Mouse (Mus musculus) lung, embryonic 14.5 days (tissue): Measurements from ENCODE around the gene Azgp1. TPM values are rescaled to one million over a fixed set of nuclear protein-coding genes. Genes with fewer than 3 reads are reported as not detected.
"Not testable (repeated sequence)": the region's sequence is repeated elsewhere in the genome, so short reads cannot be mapped to it uniquely, and the experiment has no call there.

Experiments
- ATAC-seq: fragments of 200-750 bp; cut with Nextera tagmentation; 2 replicates; pipeline ENCODE4 v1.8.0; 2017; ENCODE audit warnings: mild to moderate bottlenecking, moderate TSS enrichment, moderate library complexity; ENCODE audit not compliant: insufficient read depth
- DNase-seq: peaks from one replicate; pipeline ENCODE4 v3.0.0-alpha.2; 2015
- H3K27ac ChIP-seq: fragments of 300-500 bp; sonication (generic); 2 replicates; pipeline ENCODE4 v1.5.1; 2014; ENCODE audit warnings: low read depth, mild to moderate bottlenecking, moderate library complexity
- H3K27me3 ChIP-seq: fragments of 300-500 bp; sonication (generic); 2 replicates; pipeline ENCODE4 v1.6.1; 2014; ENCODE audit warnings: low read length, control low read depth; ENCODE audit not compliant: insufficient read depth
- H3K36me3 ChIP-seq: fragments of 300-500 bp; sonication (generic); 2 replicates; pipeline ENCODE4 v1.6.1; 2014; ENCODE audit warnings: control low read depth; ENCODE audit not compliant: insufficient read depth
- H3K4me1 ChIP-seq: fragments of 300-500 bp; sonication (generic); 2 replicates; pipeline ENCODE4 v1.6.1; 2014; ENCODE audit warnings: antibody characterized with exemption, control low read depth; ENCODE audit not compliant: insufficient read depth
- H3K4me2 ChIP-seq: fragments of 300-500 bp; sonication (generic); 2 replicates; pipeline ENCODE4 v1.6.1; 2014; ENCODE audit warnings: mild to moderate bottlenecking
- H3K4me3 ChIP-seq: fragments of 300-500 bp; sonication (generic); 2 replicates; pipeline ENCODE4 v1.5.1; 2014; ENCODE audit warnings: low read depth, low read length
- H3K9ac ChIP-seq: fragments of 300-500 bp; sonication (generic); 2 replicates; pipeline ENCODE4 v1.6.1; 2014
- H3K9me3 ChIP-seq: fragments of 300-500 bp; sonication (generic); 2 replicates; pipeline ENCODE4 v1.6.1; 2016; ENCODE audit warnings: low read depth, low read length, control low read depth
- CTCF ChIP-seq: IDR thresholded peaks from 2 replicates; pipeline ENCODE4 v1.5.1; 2016; ENCODE audit warnings: antibody characterized with exemption, low read depth
- WGBS: fragments of 180-500 bp; shearing (Covaris S2); extraction: QIAGEN DNeasy Blood & Tissue Kit; methylation state at CpG from one replicate; pipeline ENCODE4 v1.1.7; 2014; 5-methylcytosine and 5-hydroxymethylcytosine counted together
- polyA plus RNA-seq: library from polyadenylated mRNA; unstranded; fragments of >200 nt; fragmentation: Nextera tagmentation; extraction: Ambion mirVana; gene quantifications from 2 replicates; pipeline ENCODE4 v1.2.1, GENCODE M21; 2014

The Azgp1 gene
- polyA plus RNA-seq, 1 experiment from 2014 or later = not detected

DNA sequence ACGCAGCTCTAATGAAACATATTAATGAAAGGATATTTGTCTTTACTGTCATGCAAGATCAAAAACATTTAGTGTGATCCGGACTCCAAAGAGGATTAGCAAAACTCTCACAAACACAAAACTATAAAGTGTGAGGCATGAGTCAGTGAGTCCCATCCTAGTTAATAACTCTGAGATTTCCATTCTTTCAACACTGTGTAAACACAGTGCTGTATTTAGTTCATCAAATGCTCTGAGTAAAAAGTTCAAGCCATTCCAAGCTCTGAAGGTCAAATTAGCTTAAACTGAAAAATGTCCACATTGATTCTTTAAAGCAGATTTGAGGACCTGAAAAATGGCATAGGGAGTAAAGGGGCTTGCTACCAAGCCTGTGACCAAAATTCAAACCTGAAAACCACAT lies 2.2 kb upstream of the Azgp1 start:
- Histone ChIP-seq H3K9me3 (no peaks in the 10 kb centered on the region), H3K36me3 (no peaks in the 10 kb centered on the region), H3K9ac (no peak overlapping the region), H3K4me1 (no peaks in the 10 kb centered on the region), H3K4me2 (no peak overlapping the region), H3K27me3 (no peaks in the 10 kb centered on the region), H3K4me3 (no peak overlapping the region), H3K27ac (no peak overlapping the region)
- DNase-seq (no peak), ATAC-seq (no peak)
- WGBS = 60% methylated on average over 2 of the region's 2 CpGs
- no peak for TF ChIP-seq CTCF

DNA sequence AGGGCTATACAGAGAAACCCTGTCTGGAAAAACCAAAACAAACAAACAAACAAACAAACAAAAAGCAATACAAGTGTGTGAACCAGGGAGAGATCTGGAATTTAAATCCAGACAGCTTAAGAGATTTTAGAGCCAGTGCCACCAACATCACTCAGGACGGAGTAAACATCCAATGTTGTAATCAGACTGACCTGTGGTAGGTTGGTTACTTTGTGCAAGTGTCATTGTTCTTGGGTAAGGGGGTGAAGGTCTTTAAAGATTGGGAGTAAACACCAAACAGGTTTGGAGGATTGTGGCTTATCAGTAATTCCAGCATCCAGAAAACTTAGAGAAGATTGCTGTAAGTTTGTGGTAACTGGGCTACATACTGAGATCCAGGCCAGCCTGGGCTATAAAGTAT lies 5.0 kb downstream of the Azgp1 start:
- no peaks in the 10 kb centered on the region for H3K4me1 ChIP-seq
- H3K36me3 ChIP-seq = no peaks in the 10 kb centered on the region
- WGBS = 78% methylated on average over 1 of the region's 1 CpGs
- H3K27ac ChIP-seq = no peak overlapping the region
- ATAC-seq = no peak
- no peaks in the 10 kb centered on the region for H3K9me3 ChIP-seq
- H3K27me3 ChIP-seq = no peaks in the 10 kb centered on the region
- H3K4me3 ChIP-seq = no peak overlapping the region
- no peak overlapping the region for H3K4me2 ChIP-seq
- DNase-seq = no peak
- H3K9ac ChIP-seq = no peak overlapping the region
- TF ChIP-seq CTCF = no peak

DNA sequence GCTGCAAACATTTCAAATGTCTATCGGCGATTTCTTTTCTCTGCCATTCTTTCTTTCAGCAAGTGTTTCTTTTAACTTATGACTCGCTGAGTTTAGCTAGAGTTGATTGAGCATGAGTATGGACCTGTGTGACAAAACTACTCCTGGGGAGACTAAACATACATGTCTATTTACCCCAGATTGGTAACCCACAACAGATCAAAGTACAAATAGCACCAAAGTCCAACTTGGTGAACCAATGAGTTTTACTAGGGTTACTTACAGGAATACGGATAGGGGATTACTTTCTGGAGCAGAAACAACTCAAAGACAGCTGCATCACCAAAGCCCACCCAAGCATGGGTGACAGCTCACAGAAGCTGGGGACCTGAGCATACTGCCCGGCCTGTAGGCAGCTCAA lies 28.1 kb downstream of the Azgp1 start:
- no peak overlapping the region for H3K4me2 ChIP-seq
- WGBS = 84% methylated on average over 5 of the region's 5 CpGs
- no peak overlapping the region for H3K4me3 ChIP-seq
- H3K27ac ChIP-seq = no peak overlapping the region
- ATAC-seq = no peak
- H3K9me3 ChIP-seq = no peaks in the 10 kb centered on the region
- no peak for DNase-seq
- no peak for TF ChIP-seq CTCF
- H3K27me3 ChIP-seq = no peaks in the 10 kb centered on the region
- no peaks in the 10 kb centered on the region for H3K36me3 ChIP-seq
- no peak overlapping the region for H3K9ac ChIP-seq
- no peaks in the 10 kb centered on the region for H3K4me1 ChIP-seq

DNA sequence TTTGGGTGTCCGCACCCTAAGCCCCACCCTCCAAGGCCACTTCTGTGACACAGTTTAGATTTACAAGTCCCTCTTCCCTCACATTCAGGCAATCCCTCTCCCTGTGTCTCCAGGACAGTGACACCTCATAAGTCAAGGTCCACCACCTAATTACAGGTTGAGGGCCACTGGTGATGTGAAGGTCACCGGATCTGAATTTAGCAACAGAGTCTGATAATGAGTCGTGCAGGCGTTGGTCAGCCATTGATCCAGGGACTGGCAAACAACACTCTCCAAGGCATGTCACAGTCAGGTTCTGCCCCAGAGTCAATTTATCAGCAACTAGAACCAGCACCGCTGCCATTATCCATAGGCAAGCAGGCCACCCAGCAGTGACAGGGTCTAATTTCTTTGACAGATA lies 31.1 kb downstream of the Azgp1 start:
- Histone ChIP-seq H3K9me3 (no peaks in the 10 kb centered on the region), H3K9ac (no peak overlapping the region), H3K36me3 (no peaks in the 10 kb centered on the region), H3K4me1 (no peaks in the 10 kb centered on the region), H3K27ac (no peak overlapping the region), H3K4me2 (no peak overlapping the region), H3K27me3 (no peaks in the 10 kb centered on the region), H3K4me3 (no peak overlapping the region)
- DNase-seq (no peak), ATAC-seq (no peak)
- WGBS = 80% methylated on average over 5 of the region's 5 CpGs
- no peak for TF ChIP-seq CTCF

DNA sequence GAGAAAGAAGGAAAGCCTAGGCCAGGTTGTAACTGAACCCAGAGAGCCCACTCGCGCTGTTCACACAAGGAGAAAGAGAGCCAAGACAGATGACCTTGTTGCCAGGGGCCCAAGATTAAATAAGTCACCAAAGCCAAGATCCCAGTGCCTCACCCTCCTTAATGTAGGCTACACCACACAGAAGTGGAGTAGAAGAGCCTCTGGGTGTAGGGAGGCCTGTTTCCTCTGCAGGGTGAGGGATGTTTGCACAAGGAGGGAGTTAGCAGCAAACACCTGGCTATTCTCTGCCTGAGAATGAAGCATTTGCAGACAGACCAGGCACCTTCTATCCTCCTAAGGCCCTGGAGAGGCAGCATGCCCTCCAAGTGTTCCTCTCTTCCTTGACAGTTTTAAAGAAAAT lies 35.2 kb downstream of the Azgp1 start:
- Histone ChIP-seq H3K36me3 (no peaks in the 10 kb centered on the region), H3K9me3 (no peaks in the 10 kb centered on the region), H3K27ac (no peak overlapping the region), H3K9ac (no peak overlapping the region), H3K4me3 (no peak overlapping the region), H3K4me2 (no peak overlapping the region), H3K4me1 (no peaks in the 10 kb centered on the region), H3K27me3 (no peaks in the 10 kb centered on the region)
- ATAC-seq (no peak), DNase-seq (no peak)
- 75% methylated on average over 2 of the region's 2 CpGs for whole genome bisulfite sequencing
- no peak for TF ChIP-seq CTCF

DNA sequence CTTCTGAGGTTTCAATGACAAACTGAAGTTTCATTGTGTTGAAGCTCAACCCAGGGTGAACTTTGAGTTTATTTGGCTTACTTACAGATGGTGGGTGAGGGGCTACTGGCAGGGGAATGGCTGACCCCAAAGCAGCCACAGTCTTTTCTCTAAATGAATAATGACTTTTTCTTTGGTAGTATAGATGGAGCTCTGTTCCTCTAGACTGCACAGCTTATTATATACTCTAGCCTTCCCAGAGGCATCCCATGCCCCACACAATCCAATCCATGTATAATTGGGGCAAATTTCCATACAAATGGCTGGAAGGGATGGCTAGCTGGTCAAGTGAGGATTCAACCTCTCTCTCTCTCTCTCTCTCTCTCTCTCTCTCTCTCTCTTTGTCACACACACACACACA lies 35.7 kb downstream of the Azgp1 start:
- no peak overlapping the region for H3K4me2 ChIP-seq
- no peak overlapping the region for H3K4me3 ChIP-seq
- no peaks in the 10 kb centered on the region for H3K36me3 ChIP-seq
- H3K9ac ChIP-seq = no peak overlapping the region
- no peak for DNase-seq
- H3K4me1 ChIP-seq = no peaks in the 10 kb centered on the region
- ATAC-seq = no peak
- TF ChIP-seq CTCF = no peak
- H3K27me3 ChIP-seq = no peaks in the 10 kb centered on the region
- no peak overlapping the region for H3K27ac ChIP-seq
- H3K9me3 ChIP-seq = no peaks in the 10 kb centered on the region

DNA sequence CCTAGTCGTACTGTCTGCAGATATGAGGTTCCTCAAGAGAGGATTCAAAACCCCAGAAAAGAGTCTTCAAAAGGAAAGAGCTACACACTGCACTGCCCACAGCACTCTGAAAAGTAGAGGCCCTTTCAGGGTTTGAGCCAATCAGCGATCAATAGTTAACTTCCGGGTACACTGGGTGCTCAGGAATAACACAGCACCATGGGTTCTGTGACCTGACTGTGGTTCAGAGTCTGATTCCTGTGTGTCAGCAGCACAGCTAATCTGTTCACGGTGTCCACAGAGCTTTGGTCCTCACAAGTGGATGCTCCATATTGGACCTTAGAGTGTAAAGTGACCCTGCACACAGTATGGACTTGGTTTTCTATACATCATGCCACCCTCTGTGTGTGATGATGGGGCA lies 38.3 kb downstream of the Azgp1 start:
- not testable (repeated sequence) for H3K4me3 ChIP-seq, H3K27ac ChIP-seq, H3K9ac ChIP-seq, H3K9me3 ChIP-seq, H3K36me3 ChIP-seq, H3K4me1 ChIP-seq, DNase-seq, H3K27me3 ChIP-seq, ATAC-seq, H3K4me2 ChIP-seq
- 81% methylated on average over 3 of the region's 4 CpGs for WGBS

DNA sequence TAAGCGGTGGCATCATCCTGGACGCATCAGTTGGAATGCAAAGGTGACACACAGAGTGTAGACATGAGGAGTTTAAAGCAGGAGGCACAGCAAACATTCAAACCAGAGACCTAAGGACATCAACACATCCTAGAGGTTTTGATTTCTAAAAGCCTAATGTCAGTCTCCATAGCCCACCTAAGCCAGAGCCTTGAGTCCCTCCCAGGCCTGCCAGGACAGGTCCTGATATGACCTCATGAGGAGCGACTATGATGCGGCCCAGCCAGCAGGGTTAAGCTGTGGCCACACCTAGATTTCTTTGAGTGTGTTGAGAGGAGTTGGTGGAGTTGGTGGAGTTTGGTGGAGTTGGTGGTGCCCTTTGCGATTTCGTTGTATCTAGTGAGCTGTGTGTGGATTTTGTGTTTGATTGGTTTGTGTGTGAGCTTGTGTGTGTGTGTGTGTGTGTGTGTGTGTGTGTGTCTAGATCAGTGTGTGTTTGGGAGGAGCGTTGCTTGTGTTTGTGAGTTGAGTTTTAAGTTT lies 39.7 kb downstream of the Azgp1 start, which contains the start of the genes Smok3a and Smok3b:
TSS of gene Smok3a (plus strand) at position 301 of the 519 bp plus-strand sequence.
TSS of gene Smok3b (plus strand) at position 469 of the 519 bp plus-strand sequence.
- ATAC-seq, H3K4me3 ChIP-seq, H3K4me1 ChIP-seq, H3K9me3 ChIP-seq, H3K36me3 ChIP-seq, H3K4me2 ChIP-seq, H3K27me3 ChIP-seq, DNase-seq, H3K9ac ChIP-seq, H3K27ac ChIP-seq: not testable (repeated sequence)
- WGBS = 90% methylated on average over 3 of the region's 7 CpGs

Other genes starting within 250 kb of the Azgp1 start
- gene Nyap1, start 239.9 kb upstream of the Azgp1 start, polyA plus RNA-seq = 0.91 and 0.93 TPM in 2 replicates
- gene Tsc22d4, start 235.8 kb upstream of the Azgp1 start, polyA plus RNA-seq = 127 TPM in 2 replicates
- gene Ppp1r35, start 202.7 kb upstream of the Azgp1 start, polyA plus RNA-seq = 33.7 and 40.9 TPM in 2 replicates
- gene Mepce, start 193.9 kb upstream of the Azgp1 start, polyA plus RNA-seq = 13.1 and 14.5 TPM in 2 replicates
- gene Zcwpw1, start 193.7 kb upstream of the Azgp1 start, polyA plus RNA-seq = 25.9 and 26.1 TPM in 2 replicates
- gene Pilra, start 145.2 kb upstream of the Azgp1 start, polyA plus RNA-seq = 2.2 and 3.0 TPM in 2 replicates
- 0.41 and 1.1 TPM in 2 replicates for gene Pilrb1, start 123.4 kb upstream of the Azgp1 start, polyA plus RNA-seq
- gene Pilrb2, start 109.7 kb upstream of the Azgp1 start, polyA plus RNA-seq = 0.37 and 0.83 TPM in 2 replicates
- 0.21 and 0.28 TPM in 2 replicates for gene Cyp3a13, start 59.9 kb upstream of the Azgp1 start, polyA plus RNA-seq
- gene Gjc3, start 18.4 kb upstream of the Azgp1 start, polyA plus RNA-seq = 0.18 TPM in 1 of 2 replicates, not detected in the other
- not detected in 2 replicates for gene Smok3a, start 39.7 kb downstream of the Azgp1 start, polyA plus RNA-seq
- gene Smok3b, start 39.9 kb downstream of the Azgp1 start, polyA plus RNA-seq = not detected in 2 replicates
- gene Smok3c, start 71.7 kb downstream of the Azgp1 start, polyA plus RNA-seq = not detected in 2 replicates
- gene Zkscan1, start 103.6 kb downstream of the Azgp1 start, polyA plus RNA-seq = 24.5 and 27.2 TPM in 2 replicates
- 63.0 and 64.9 TPM in 2 replicates for gene Zscan21, start 135.4 kb downstream of the Azgp1 start, polyA plus RNA-seq
- 16.6 and 18.1 TPM in 2 replicates for gene Zfp113, start 174.2 kb downstream of the Azgp1 start, polyA plus RNA-seq
- 256 and 259 TPM in 2 replicates for gene Cops6, start 179.6 kb downstream of the Azgp1 start, polyA plus RNA-seq
- gene Ap4m1, start 190.5 kb downstream of the Azgp1 start, polyA plus RNA-seq = 19.2 and 20.6 TPM in 2 replicates
- 225 and 233 TPM in 2 replicates for gene Mcm7, start 190.9 kb downstream of the Azgp1 start, polyA plus RNA-seq
- 95.6 and 97.6 TPM in 2 replicates for gene Taf6, start 205.9 kb downstream of the Azgp1 start, polyA plus RNA-seq
- 55.5 and 59.0 TPM in 2 replicates for gene Cnpy4, start 206.0 kb downstream of the Azgp1 start, polyA plus RNA-seq
- gene Mblac1, start 212.8 kb downstream of the Azgp1 start, polyA plus RNA-seq = 7.3 and 7.9 TPM in 2 replicates
- not detected in 2 replicates for gene Nxpe5, start 244.4 kb downstream of the Azgp1 start, polyA plus RNA-seq